Mouse (Mus musculus): ENCODE measurements around the gene 6030408B16Rik.

Gene 6030408B16Rik

DNA sequence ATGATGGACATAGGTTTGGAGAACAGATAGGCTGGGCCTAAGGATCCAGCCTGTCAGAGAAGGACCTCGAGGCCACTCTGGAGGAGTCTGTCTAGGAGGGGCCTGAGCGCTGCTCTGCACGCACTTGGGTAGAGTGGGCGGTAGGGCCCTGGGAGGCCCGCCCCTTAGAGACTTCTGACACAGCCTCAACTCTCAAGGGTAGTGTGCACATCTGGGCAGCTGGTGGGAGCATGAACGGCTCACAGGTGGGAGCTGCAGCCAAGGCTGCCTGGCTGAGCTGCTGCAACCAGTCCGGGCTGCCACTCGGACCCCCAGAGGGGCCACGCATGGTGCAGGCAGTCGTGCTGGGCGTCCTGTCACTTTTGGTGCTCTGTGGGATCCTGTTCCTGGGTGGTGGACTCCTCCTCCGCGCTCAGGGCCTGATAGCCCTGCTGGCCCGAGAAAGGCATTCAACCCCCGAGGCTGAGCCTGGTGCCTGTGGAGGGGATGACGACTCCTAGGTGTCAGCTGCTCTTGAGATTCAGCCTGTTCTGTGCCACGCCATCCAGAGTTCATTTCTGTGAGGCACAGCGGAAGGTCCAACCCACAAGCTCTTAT is at the start of gene 6030408B16Rik:
Gene 6030408B16Rik (plus strand): TSS at position 188 of the 597 bp plus-strand sequence.
- no peak for DNase-seq (ENCODE audit: low spot score in 2 of 2)

- DNase-seq (ENCODE audit: low spot score in 2 of 2), result no peak
These were observed 49.0 kb upstream of the 6030408B16Rik start for GRCm38 (mm10) chr15:101244012-101244411.

- peak; percentile 75 to 89 for DNase-seq (ENCODE audit: low spot score in 2 of 2)
These were observed 46.5 kb upstream of the 6030408B16Rik start for GRCm38 (mm10) chr15:101246231-101247154.

- DNase-seq (ENCODE audit: low spot score in 2 of 2), result no peak
These were observed 45.9 kb upstream of the 6030408B16Rik start for GRCm38 (mm10) chr15:101247155-101247498.

GRCm38 (mm10) chr15:101248029-101248710 is 44.8 kb upstream of the 6030408B16Rik start:
- no peak for DNase-seq (ENCODE audit: low spot score in 2 of 2)

DNA sequence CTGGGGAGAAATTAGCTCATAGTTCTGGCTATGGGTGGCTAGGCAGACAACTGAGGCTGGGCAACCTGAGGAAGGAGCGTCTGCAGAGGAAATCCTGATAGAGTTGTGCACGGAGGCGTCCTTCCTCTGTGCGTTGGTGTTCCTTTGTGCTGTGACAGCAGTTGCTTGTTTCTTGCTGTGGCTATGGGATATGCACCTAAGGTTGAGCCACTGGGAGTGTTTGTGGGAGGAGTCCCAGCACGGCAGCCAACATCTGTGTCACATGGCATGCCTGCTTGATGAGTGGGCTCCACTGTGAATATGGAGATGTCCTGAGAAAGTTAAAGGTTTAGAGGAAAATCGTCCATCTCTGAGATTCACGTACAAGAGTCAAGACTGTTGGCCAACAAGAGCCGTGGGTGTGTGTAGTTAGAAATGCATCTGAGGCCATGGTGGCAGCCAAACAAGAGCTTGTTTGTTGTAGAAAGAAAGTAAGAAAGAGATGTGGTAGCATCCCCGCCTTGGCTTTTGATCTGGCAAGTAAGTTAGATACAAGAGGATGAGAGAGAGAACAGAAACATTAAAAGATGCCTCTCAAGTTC is 42.7 kb upstream of the 6030408B16Rik start:
- DNase-seq (ENCODE audit: low spot score in 2 of 2), result no peak

GRCm38 (mm10) chr15:101251930-101252329 is 41.1 kb upstream of the 6030408B16Rik start:
- no peak for DNase-seq (ENCODE audit: low spot score in 2 of 2)

- no peak for DNase-seq (ENCODE audit: low spot score in 2 of 2)
These were observed 40.4 kb upstream of the 6030408B16Rik start for GRCm38 (mm10) chr15:101252614-101253013.

- DNase-seq (ENCODE audit: low spot score in 2 of 2), result no peak
These were observed 39.5 kb upstream of the 6030408B16Rik start for GRCm38 (mm10) chr15:101253563-101253885.

DNA sequence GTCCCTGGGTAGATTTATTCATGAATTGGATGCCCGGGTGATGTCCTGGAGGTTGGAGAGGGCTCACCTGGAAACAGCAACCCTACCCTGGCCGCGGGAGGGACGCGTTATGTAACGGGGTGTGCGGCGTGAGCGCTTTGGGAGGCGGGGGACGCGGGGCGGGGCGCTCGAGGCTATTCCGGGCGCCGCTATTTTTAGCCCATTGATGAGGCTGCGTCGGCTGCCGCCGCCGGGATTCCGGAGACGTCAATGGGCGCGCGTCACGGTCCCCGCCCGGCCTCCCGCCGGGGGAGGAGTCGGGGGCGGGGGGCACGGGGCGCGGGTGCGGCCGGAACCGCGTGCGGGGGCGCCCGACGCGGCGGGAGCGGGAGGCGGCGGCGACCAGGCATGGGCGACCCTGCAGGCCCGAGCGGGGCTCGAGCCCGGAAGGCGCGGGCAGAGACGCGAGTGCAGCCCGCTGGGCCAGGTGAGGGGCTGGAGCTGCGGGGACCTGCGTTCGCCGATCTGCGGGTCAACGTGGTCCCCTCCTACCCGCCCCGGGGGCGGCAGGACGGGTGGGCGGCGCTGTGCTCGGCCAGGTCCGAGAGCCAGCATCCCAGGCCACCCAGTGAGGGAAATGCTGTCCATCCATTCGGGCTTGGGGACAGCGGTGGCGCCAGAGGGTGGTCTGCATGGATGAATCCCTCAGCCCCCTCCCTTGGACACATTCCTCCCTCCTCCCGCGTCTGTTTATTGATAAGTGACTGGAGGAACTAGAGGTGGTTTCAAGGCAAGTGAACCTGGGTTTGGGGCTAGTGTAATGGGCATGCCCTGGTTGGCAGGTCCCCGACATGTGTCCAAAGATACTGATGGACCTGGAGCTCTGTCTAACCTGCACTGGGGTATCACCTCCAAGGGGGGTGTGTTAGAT is 38.9 kb upstream of the 6030408B16Rik start, which contains the start of gene Nr4a1:
Gene Nr4a1 (plus strand): TSS at position 384 of the 910 bp plus-strand sequence.
- DNase-seq (ENCODE audit: low spot score in 2 of 2), result peak; percentile 53 to 71

DNA sequence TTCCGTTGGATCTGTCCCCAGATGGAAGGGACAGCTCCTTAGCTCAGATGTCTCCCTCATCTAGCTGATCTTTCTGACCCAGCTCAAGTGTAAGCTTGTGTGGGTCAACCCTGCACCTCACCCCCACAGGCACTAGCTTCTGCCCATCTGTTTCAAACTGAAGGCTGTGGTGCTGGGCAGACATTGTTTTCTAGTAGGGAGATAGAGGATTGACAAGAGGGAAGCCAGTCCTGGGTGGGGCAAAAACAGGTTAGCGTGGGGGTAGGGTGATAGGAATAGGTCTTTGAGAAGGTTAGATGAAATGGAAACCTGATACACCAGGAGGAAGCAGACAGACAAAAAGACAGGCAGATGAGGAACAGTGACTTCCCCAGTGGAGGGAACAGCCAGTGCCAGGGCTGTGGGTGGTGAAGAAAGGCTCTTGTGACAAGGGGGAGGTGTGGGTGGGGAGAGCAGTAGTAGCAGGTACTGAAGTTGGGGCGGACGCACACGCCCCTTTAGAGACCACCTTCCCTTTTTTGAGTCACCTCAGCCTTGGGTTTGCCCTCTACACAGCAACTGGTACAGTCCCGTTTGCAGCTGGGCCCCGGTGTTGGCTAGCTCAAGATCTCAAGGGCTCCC is 37.1 kb upstream of the 6030408B16Rik start:
- DNase-seq (ENCODE audit: low spot score in 2 of 2), result no peak

DNA sequence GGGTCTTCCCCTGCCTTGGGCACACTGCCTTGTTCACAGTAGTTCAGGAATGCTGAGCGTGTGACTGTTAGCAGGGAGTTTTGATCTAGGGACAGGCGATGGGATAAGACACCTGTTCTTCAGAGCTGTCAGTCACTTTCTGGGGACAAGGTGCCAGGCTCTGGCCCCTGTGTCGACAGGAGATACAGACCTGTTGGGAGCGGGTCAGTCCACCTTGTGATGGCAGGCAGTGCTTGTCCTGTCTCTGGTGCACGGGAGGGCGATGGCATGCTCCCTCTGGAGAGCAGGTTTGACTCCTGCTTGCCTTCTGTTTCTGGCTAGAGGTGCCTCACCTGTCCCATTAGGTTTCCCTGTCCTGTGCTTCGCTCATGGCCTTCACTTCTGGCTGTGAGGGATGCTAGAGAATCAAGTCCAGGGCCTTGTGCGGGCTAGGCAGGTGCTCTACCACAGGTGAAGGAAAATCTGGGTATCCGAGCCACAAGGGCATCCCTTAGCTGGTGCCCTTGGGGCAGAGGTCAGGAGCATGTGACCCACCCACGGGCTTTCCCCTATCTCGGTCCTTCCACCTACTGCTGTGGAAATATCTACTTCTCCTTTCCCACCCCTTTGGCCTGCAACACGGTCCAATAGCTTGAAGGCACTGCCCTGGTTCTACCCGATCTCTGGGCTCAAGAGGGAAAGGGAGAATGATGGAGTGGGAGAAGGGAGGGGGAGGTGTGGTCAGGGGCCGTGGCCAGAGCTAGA is 36.4 kb upstream of the 6030408B16Rik start:
- no peak for DNase-seq (ENCODE audit: low spot score in 2 of 2)

- DNase-seq (ENCODE audit: low spot score in 2 of 2), result no peak
These were observed 34.6 kb upstream of the 6030408B16Rik start for GRCm38 (mm10) chr15:101258420-101258819.

DNA sequence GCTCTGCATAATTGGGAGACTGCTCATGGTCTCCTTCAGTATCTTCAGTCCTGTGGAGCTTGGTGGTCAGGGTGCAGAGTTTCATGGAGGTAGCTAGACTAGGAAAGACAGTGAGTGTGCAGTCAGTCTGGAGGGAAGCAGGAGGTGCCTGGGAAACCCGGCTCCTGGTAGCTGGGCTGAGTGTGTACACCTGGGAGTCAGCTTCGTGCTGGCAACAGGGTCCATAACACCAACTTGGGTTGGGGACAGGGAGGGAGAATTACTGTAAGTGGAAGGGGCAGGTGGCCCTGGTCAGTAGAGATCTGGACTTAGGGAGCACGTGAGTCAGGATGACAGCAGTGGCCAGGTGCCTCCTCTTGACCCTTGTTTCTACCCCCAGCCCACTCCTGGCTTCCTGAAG is 33.1 kb upstream of the 6030408B16Rik start:
- no peak for DNase-seq (ENCODE audit: low spot score in 2 of 2)

DNA sequence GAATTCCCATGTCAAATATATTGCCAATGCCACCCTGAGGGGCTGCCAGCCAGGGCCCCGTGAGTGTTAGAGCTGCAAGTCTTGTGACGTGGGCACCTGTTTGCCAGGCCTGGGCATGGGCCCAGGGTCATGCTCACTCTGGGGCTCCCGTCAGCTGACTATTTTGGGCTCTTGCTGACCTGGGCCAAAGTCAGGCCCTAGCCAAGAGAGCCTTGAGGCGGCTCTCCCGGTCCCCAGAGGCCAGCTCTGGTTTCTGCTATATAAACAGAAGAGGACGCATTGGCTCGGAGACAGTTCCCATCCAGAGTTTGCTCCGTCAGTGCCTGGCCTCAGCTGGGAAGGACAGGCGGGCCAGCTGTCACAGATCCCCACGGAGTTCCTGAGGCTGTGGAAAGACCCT is 32.6 kb upstream of the 6030408B16Rik start:
- DNase-seq (ENCODE audit: low spot score in 2 of 2), result no peak

GRCm38 (mm10) chr15:101260874-101261622 is 32.0 kb upstream of the 6030408B16Rik start:
- DNase-seq (ENCODE audit: low spot score in 2 of 2), result no peak

DNA sequence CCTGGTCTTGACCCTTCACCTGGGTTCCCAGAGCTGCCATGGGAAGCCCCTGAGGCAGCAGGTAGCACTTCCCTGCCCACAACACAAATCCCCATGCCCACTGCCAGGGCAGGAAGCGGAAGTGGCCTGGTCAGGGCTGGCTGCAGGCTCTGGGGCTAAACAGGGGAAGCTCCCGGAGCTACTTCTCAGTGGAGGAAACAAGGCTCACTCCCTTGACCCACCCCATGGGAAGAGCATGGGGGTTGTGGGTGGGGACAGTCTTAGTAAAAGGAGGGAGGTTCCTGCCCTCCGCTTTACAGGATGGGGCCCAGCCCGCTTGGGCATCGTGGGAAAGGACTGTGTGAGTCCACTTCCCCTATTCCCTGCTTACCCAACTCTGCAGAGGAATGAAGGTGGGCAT is 30.5 kb upstream of the 6030408B16Rik start:
- DNase-seq (ENCODE audit: low spot score in 2 of 2), result no peak

DNA sequence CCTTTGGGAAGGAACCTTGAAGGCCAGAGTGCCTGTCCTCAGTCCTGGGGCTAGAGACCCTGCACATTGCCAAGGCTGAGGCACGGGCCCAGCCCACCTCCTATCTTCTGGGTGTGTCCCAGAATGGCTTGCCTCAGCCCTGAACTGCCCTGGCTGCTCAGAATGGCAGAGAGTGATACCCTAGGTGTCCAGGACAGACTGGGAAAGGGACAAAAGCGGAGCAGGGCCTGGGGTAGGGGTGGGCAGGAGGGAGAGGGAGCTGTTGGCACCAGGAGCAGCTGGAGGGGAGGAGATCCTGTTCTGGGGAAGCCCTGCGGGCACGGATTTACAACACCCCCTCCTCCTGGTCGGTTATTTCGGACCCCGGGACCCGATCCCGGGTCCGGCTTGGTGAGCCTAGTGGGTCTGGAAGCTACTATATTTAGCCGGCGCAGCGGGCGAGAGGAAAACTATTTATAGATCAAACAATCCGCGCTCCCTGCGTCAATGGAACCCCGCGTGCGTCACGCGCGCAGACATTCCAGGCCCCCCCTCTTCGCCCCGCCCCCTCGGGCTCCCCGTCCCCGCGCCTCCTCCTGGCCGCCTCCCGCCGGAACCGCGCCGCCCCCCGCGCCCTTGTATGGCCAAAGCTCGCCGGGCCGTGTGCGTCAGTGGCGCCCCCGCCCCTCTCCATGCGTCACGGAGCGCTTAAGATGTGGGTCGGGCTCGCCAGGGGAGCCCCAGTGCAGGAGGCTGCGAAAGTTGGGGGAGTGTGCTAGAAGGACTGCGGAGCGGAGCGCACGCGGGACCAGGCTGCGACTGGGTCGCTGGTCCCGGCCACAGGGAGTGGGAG is 26.7 kb upstream of the 6030408B16Rik start:
- peak; percentile 86 to 87 for DNase-seq (ENCODE audit: low spot score in 2 of 2)

Measured in frontal cortex, postnatal 25 days (tissue).